Mouse (Mus musculus): ENCODE data around the gene Mob1a. TPM values are rescaled to one million over a fixed set of nuclear protein-coding genes. Genes with fewer than 3 reads are reported as not detected.

Mob1a gene
- polyA plus RNA-seq, 1 experiment from 2014 or later: 34.9 TPM

GRCm38 (mm10) chr6:83309017-83309416 lies 16.8 kb upstream of the Mob1a start:
- Histone ChIP-seq H3K27ac (replicated peaks in 1 of 2; ENCODE audit: control insufficient read depth in 1 of 2, insufficient read depth in 1 of 2, low read depth in 2 of 2, low read length in 2 of 2) (no peak overlapping the region), H3K9ac (ENCODE audit: low read length) (no peak overlapping the region), H3K4me2 (ENCODE audit: low read length) (no peak overlapping the region), H3K4me1 (ENCODE audit: control insufficient read depth in 2 of 2, insufficient read depth in 2 of 2, low read length in 2 of 2) (no peaks in the 10 kb centered on the region), H3K9me3 (ENCODE audit: control insufficient read depth, low read length) (no peaks in the 10 kb centered on the region), H3K36me3 (ENCODE audit: control insufficient read depth, insufficient read depth, low read length) (peaks cover 28% of the 10 kb centered on the region), H3K27me3 (ENCODE audit: control insufficient read depth, insufficient read depth, low read length) (no peaks in the 10 kb centered on the region), H3K4me3 (ENCODE audit: control insufficient read depth in 1 of 2, insufficient read depth in 1 of 2, low read depth in 1 of 2, low read length in 2 of 2) (no peak overlapping the region)
- no peak for ATAC-seq (ENCODE audit: insufficient number of reproducible peaks, insufficient read depth, low FRiP score, low read depth)
- 88% methylated on average over 7 of the region's 7 CpGs for WGBS

GRCm38 (mm10) chr6:83311206-83311605 lies 14.6 kb upstream of the Mob1a start:
- no peaks in the 10 kb centered on the region for H3K9me3 ChIP-seq (ENCODE audit: control insufficient read depth, low read length)
- ATAC-seq (ENCODE audit: insufficient number of reproducible peaks, insufficient read depth, low FRiP score, low read depth): no peak
- 93% methylated on average over 11 of the region's 11 CpGs for WGBS
- no peak overlapping the region for H3K4me2 ChIP-seq (ENCODE audit: low read length)
- H3K4me1 ChIP-seq (ENCODE audit: control insufficient read depth in 2 of 2, insufficient read depth in 2 of 2, low read length in 2 of 2): peaks cover 0 to 3% of the 10 kb centered on the region in 2 experiments; a peak in 2 of 4 replicates
- no peaks in the 10 kb centered on the region for H3K27me3 ChIP-seq (ENCODE audit: control insufficient read depth, insufficient read depth, low read length)
- no peak overlapping the region for H3K27ac ChIP-seq (replicated peaks in 1 of 2; ENCODE audit: control insufficient read depth in 1 of 2, insufficient read depth in 1 of 2, low read depth in 2 of 2, low read length in 2 of 2)
- H3K4me3 ChIP-seq (ENCODE audit: control insufficient read depth in 1 of 2, insufficient read depth in 1 of 2, low read depth in 1 of 2, low read length in 2 of 2): no peak overlapping the region
- peaks cover 21% of the 10 kb centered on the region for H3K36me3 ChIP-seq (ENCODE audit: control insufficient read depth, insufficient read depth, low read length)
- no peak overlapping the region for H3K9ac ChIP-seq (ENCODE audit: low read length)

GRCm38 (mm10) chr6:83312021-83312420 lies 13.8 kb upstream of the Mob1a start:
- no peak overlapping the region for H3K27ac ChIP-seq (replicated peaks in 1 of 2; ENCODE audit: control insufficient read depth in 1 of 2, insufficient read depth in 1 of 2, low read depth in 2 of 2, low read length in 2 of 2)
- H3K36me3 ChIP-seq (ENCODE audit: control insufficient read depth, insufficient read depth, low read length): peaks cover 21% of the 10 kb centered on the region
- H3K9ac ChIP-seq (ENCODE audit: low read length): no peak overlapping the region

GRCm38 (mm10) chr6:83312514-83312913 lies 13.3 kb upstream of the Mob1a start:
- H3K4me3 ChIP-seq (ENCODE audit: control insufficient read depth in 1 of 2, insufficient read depth in 1 of 2, low read depth in 1 of 2, low read length in 2 of 2): no peak overlapping the region
- H3K27ac ChIP-seq (replicated peaks in 1 of 2; ENCODE audit: control insufficient read depth in 1 of 2, insufficient read depth in 1 of 2, low read depth in 2 of 2, low read length in 2 of 2): no peak overlapping the region
- H3K9ac ChIP-seq (ENCODE audit: low read length): no peak overlapping the region
- no peaks in the 10 kb centered on the region for H3K9me3 ChIP-seq (ENCODE audit: control insufficient read depth, low read length)
- 68% methylated on average over 8 of the region's 8 CpGs for WGBS
- no peak overlapping the region for H3K4me2 ChIP-seq (ENCODE audit: low read length)
- ATAC-seq (ENCODE audit: insufficient number of reproducible peaks, insufficient read depth, low FRiP score, low read depth): no peak
- H3K4me1 ChIP-seq (ENCODE audit: control insufficient read depth in 2 of 2, insufficient read depth in 2 of 2, low read length in 2 of 2): peaks cover 4 to 6% of the 10 kb centered on the region in 2 experiments; a peak in 2 of 4 replicates
- H3K36me3 ChIP-seq (ENCODE audit: control insufficient read depth, insufficient read depth, low read length): peaks cover 21% of the 10 kb centered on the region
- no peaks in the 10 kb centered on the region for H3K27me3 ChIP-seq (ENCODE audit: control insufficient read depth, insufficient read depth, low read length)

More at GRCm38 (mm10) chr6:83312021-83312420, 13.8 kb upstream of the Mob1a start:
- Histone ChIP-seq H3K27me3 (ENCODE audit: control insufficient read depth, insufficient read depth, low read length) (no peaks in the 10 kb centered on the region), H3K4me1 (ENCODE audit: control insufficient read depth in 2 of 2, insufficient read depth in 2 of 2, low read length in 2 of 2) (peaks cover 4 to 6% of the 10 kb centered on the region in 2 experiments; a peak in 2 of 4 replicates), H3K4me2 (ENCODE audit: low read length) (no peak overlapping the region), H3K4me3 (ENCODE audit: control insufficient read depth in 1 of 2, insufficient read depth in 1 of 2, low read depth in 1 of 2, low read length in 2 of 2) (no peak overlapping the region), H3K9me3 (ENCODE audit: control insufficient read depth, low read length) (no peaks in the 10 kb centered on the region)
- WGBS: 61% methylated on average over 7 of the region's 7 CpGs
- no peak for ATAC-seq (ENCODE audit: insufficient number of reproducible peaks, insufficient read depth, low FRiP score, low read depth)

GRCm38 (mm10) chr6:83315293-83315692 lies 10.5 kb upstream of the Mob1a start:
- Histone ChIP-seq H3K4me2 (ENCODE audit: low read length) (no peak overlapping the region), H3K4me1 (ENCODE audit: control insufficient read depth in 2 of 2, insufficient read depth in 2 of 2, low read length in 2 of 2) (peaks cover 4 to 6% of the 10 kb centered on the region in 2 experiments; a peak in 2 of 4 replicates)
- no peak for ATAC-seq (ENCODE audit: insufficient number of reproducible peaks, insufficient read depth, low FRiP score, low read depth)

GRCm38 (mm10) chr6:83316022-83316421 lies 9.8 kb upstream of the Mob1a start:
- no peak for ATAC-seq (ENCODE audit: insufficient number of reproducible peaks, insufficient read depth, low FRiP score, low read depth)
- Histone ChIP-seq H3K4me3 (ENCODE audit: control insufficient read depth in 1 of 2, insufficient read depth in 1 of 2, low read depth in 1 of 2, low read length in 2 of 2) (no peak overlapping the region), H3K9ac (ENCODE audit: low read length) (no peak overlapping the region), H3K4me1 (ENCODE audit: control insufficient read depth in 2 of 2, insufficient read depth in 2 of 2, low read length in 2 of 2) (peaks cover 4 to 6% of the 10 kb centered on the region in 2 experiments; a peak in 2 of 4 replicates), H3K36me3 (ENCODE audit: control insufficient read depth, insufficient read depth, low read length) (peaks cover 13% of the 10 kb centered on the region), H3K9me3 (ENCODE audit: control insufficient read depth, low read length) (no peaks in the 10 kb centered on the region), H3K27ac (replicated peaks in 1 of 2; ENCODE audit: control insufficient read depth in 1 of 2, insufficient read depth in 1 of 2, low read depth in 2 of 2, low read length in 2 of 2) (no peak overlapping the region), H3K27me3 (ENCODE audit: control insufficient read depth, insufficient read depth, low read length) (no peaks in the 10 kb centered on the region), H3K4me2 (ENCODE audit: low read length) (peak overlapping the region; percentile 82)
- 30% methylated on average over 10 of the region's 10 CpGs for WGBS

More at GRCm38 (mm10) chr6:83315293-83315692, 10.5 kb upstream of the Mob1a start:
- H3K4me3 ChIP-seq (ENCODE audit: control insufficient read depth in 1 of 2, insufficient read depth in 1 of 2, low read depth in 1 of 2, low read length in 2 of 2): no peak overlapping the region
- H3K27ac ChIP-seq (replicated peaks in 1 of 2; ENCODE audit: control insufficient read depth in 1 of 2, insufficient read depth in 1 of 2, low read depth in 2 of 2, low read length in 2 of 2): no peak overlapping the region
- H3K36me3 ChIP-seq (ENCODE audit: control insufficient read depth, insufficient read depth, low read length): peaks cover 18% of the 10 kb centered on the region
- H3K27me3 ChIP-seq (ENCODE audit: control insufficient read depth, insufficient read depth, low read length): no peaks in the 10 kb centered on the region
- no peaks in the 10 kb centered on the region for H3K9me3 ChIP-seq (ENCODE audit: control insufficient read depth, low read length)
- H3K9ac ChIP-seq (ENCODE audit: low read length): no peak overlapping the region

GRCm38 (mm10) chr6:83317108-83317741 lies 8.6 kb upstream of the Mob1a start:
- no peaks in the 10 kb centered on the region for H3K27me3 ChIP-seq (ENCODE audit: control insufficient read depth, insufficient read depth, low read length)
- peaks cover 4 to 6% of the 10 kb centered on the region in 2 experiments; a peak in 2 of 4 replicates for H3K4me1 ChIP-seq (ENCODE audit: control insufficient read depth in 2 of 2, insufficient read depth in 2 of 2, low read length in 2 of 2)
- peak; percentile 97 for ATAC-seq (ENCODE audit: insufficient number of reproducible peaks, insufficient read depth, low FRiP score, low read depth)
- H3K9me3 ChIP-seq (ENCODE audit: control insufficient read depth, low read length): no peaks in the 10 kb centered on the region
- peak overlapping the region; percentile 71 for H3K9ac ChIP-seq (ENCODE audit: low read length)
- peaks cover 2% of the 10 kb centered on the region; the same call in 1 of the 2 replicates for H3K36me3 ChIP-seq (ENCODE audit: control insufficient read depth, insufficient read depth, low read length)
- H3K4me3 ChIP-seq (ENCODE audit: control insufficient read depth in 1 of 2, insufficient read depth in 1 of 2, low read depth in 1 of 2, low read length in 2 of 2): peak overlapping the region; percentile 79 to 84
- H3K4me2 ChIP-seq (ENCODE audit: low read length): peak overlapping the region; percentile 82
- H3K27ac ChIP-seq (replicated peaks in 1 of 2; ENCODE audit: control insufficient read depth in 1 of 2, insufficient read depth in 1 of 2, low read depth in 2 of 2, low read length in 2 of 2): no peak overlapping the region
- under 1% methylated on average over 52 of the region's 52 CpGs for WGBS

- no peak for ATAC-seq (ENCODE audit: insufficient number of reproducible peaks, insufficient read depth, low FRiP score, low read depth)
- 42% methylated on average over 1 of the region's 1 CpGs for WGBS
Observed at GRCm38 (mm10) chr6:83321927-83322326, 3.9 kb upstream of the Mob1a start.

More at GRCm38 (mm10) chr6:83321927-83322326, 3.9 kb upstream of the Mob1a start:
- Histone ChIP-seq H3K36me3 (ENCODE audit: control insufficient read depth, insufficient read depth, low read length) (no peaks in the 10 kb centered on the region), H3K9me3 (ENCODE audit: control insufficient read depth, low read length) (no peaks in the 10 kb centered on the region), H3K27ac (replicated peaks in 1 of 2; ENCODE audit: control insufficient read depth in 1 of 2, insufficient read depth in 1 of 2, low read depth in 2 of 2, low read length in 2 of 2) (no peak overlapping the region), H3K9ac (ENCODE audit: low read length) (no peak overlapping the region), H3K27me3 (ENCODE audit: control insufficient read depth, insufficient read depth, low read length) (no peaks in the 10 kb centered on the region), H3K4me2 (ENCODE audit: low read length) (no peak overlapping the region), H3K4me1 (ENCODE audit: control insufficient read depth in 2 of 2, insufficient read depth in 2 of 2, low read length in 2 of 2) (peaks cover 2 to 8% of the 10 kb centered on the region in 2 experiments), H3K4me3 (ENCODE audit: control insufficient read depth in 1 of 2, insufficient read depth in 1 of 2, low read depth in 1 of 2, low read length in 2 of 2) (no peak overlapping the region)
